Mouse (Mus musculus): ENCODE results near the gene Gm3646. TPM values are rescaled to one million over a fixed set of nuclear protein-coding genes. Genes with fewer than 3 reads are reported as not detected.

Gene Gm3646
- polyA plus RNA-seq, 1 experiment from 2014 or later = not detected

DNA sequence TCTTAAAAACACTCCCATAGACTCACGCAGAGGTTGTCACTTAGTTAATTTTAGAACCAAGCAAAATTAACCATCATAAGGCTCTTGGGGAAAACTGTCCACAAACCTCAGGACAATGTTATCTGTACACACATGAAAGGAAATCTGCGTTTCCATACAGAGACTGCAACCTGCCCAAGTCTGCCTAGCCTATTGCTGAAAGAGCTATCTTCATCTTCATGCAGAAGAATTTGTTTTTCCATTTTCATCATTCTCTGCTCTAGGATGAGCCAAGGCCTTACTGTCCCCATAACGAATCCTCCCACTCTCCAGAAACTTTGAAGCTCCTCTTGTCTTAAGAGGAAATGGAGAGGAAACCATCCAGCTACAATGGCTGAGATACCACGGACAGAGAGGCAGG lies 19.8 kb upstream of the Gm3646 start:
- Histone ChIP-seq H3K4me3 (replicated peaks) (no peak overlapping the region), H3K27me3 (replicated peaks) (no peaks in the 10 kb centered on the region), H3K4me1 (no peaks in the 10 kb centered on the region), H3K4me2 (no peak overlapping the region), H3K9me3 (replicated peaks) (no peaks in the 10 kb centered on the region), H3K36me3 (no peaks in the 10 kb centered on the region), H3K9ac (replicated peaks) (no peak overlapping the region), H3K27ac (replicated peaks) (no peak overlapping the region)
- WGBS = 88% methylated on average over 4 of the region's 4 CpGs
- ATAC-seq (ENCODE audit: low FRiP score) = no peak

- Histone ChIP-seq H3K9me3 (replicated peaks) (no peaks in the 10 kb centered on the region), H3K4me1 (no peaks in the 10 kb centered on the region), H3K4me3 (replicated peaks) (no peak overlapping the region), H3K9ac (replicated peaks) (no peak overlapping the region), H3K27me3 (replicated peaks) (no peaks in the 10 kb centered on the region), H3K4me2 (no peak overlapping the region), H3K36me3 (no peaks in the 10 kb centered on the region), H3K27ac (replicated peaks) (no peak overlapping the region)
- no peak for ATAC-seq (ENCODE audit: low FRiP score)
- WGBS = 32% methylated on average over 4 of the region's 4 CpGs
Measured at GRCm38 (mm10) chr1:39824240-39824639, 19.1 kb upstream of the Gm3646 start.

DNA sequence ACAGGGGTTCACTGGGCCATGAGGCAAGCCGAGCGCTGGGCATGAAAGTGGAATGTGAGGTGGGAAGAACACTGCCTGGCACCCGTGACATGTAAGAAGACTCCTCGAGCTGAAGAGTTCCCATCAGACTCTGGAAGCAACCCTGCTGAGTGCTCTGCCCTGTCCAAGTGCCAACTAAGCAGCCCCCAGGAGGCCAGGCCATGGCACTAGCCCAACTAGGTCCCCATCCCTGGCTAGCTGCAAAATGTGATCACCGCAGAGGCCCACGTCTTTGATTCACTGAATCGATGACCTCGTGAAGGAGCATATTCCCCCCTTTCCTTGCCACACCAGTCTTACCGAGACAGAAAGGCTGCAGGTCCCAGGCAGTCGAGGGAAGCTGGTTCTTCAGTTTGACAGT lies 14.5 kb upstream of the Gm3646 start:
- H3K4me2 ChIP-seq = no peak overlapping the region
- WGBS = 76% methylated on average over 10 of the region's 10 CpGs
- H3K27ac ChIP-seq (replicated peaks) = no peak overlapping the region
- no peak overlapping the region for H3K9ac ChIP-seq (replicated peaks)
- no peaks in the 10 kb centered on the region for H3K27me3 ChIP-seq (replicated peaks)
- H3K4me1 ChIP-seq = no peaks in the 10 kb centered on the region
- H3K4me3 ChIP-seq (replicated peaks) = no peak overlapping the region
- no peaks in the 10 kb centered on the region for H3K36me3 ChIP-seq
- no peak for ATAC-seq (ENCODE audit: low FRiP score)
- H3K9me3 ChIP-seq (replicated peaks) = no peaks in the 10 kb centered on the region

DNA sequence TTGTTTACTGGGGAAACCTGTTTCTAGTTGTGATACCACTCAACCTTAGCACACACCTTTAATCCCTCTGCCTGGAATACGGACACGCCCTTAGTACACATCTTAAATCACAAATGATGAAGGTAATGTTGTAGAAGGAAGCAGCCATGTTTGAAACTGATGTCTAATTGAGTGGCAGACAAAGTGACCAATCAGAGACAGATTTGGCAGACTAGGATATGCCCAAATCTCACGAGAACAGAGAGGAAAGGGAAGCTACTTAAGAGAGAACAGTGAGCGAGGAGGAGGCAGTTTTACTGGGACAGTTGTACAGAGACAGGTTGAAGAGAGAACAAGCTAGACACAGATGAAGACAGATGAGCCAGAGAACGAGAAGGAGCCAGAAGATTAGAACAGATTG lies 10.6 kb upstream of the Gm3646 start:
- H3K4me2 ChIP-seq = no peak overlapping the region
- no peak overlapping the region for H3K4me3 ChIP-seq (replicated peaks)
- H3K27ac ChIP-seq (replicated peaks) = no peak overlapping the region
- ATAC-seq (ENCODE audit: low FRiP score) = no peak
- no peaks in the 10 kb centered on the region for H3K36me3 ChIP-seq
- 90% methylated on average over 5 of the region's 5 CpGs for WGBS
- H3K9ac ChIP-seq (replicated peaks) = no peak overlapping the region
- H3K4me1 ChIP-seq = no peaks in the 10 kb centered on the region
- no peaks in the 10 kb centered on the region for H3K27me3 ChIP-seq (replicated peaks)
- H3K9me3 ChIP-seq (replicated peaks) = no peaks in the 10 kb centered on the region

GRCm38 (mm10) chr1:39813067-39813466 lies 7.9 kb upstream of the Gm3646 start:
- WGBS = 85% methylated on average over 4 of the region's 4 CpGs
- Histone ChIP-seq H3K9ac (replicated peaks) (no peak overlapping the region), H3K4me2 (no peak overlapping the region), H3K4me1 (no peaks in the 10 kb centered on the region), H3K27me3 (replicated peaks) (no peaks in the 10 kb centered on the region), H3K36me3 (no peaks in the 10 kb centered on the region), H3K4me3 (replicated peaks) (no peak overlapping the region), H3K9me3 (replicated peaks) (no peaks in the 10 kb centered on the region), H3K27ac (replicated peaks) (no peak overlapping the region)
- ATAC-seq (ENCODE audit: low FRiP score) = no peak

DNA sequence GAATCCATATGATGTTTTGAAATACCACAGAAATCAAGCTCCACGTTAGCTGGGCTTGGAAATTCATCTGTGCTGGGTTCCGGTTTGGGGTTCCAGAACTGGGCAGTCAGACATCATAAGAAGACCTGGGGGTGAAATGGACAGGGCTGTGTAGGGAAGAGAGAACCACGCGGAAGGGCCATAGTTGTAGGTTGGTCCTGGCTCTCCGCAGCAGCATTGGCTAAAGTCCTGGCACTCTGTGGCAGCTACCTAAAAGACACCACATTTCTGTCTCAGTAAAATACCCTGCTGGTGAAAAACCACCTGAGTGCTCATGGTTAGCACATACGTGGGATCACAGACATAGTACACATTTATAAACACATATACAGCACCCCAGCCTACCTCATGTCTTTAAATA lies 343 bp downstream of the Gm3646 start:
- H3K4me3 ChIP-seq (replicated peaks) = no peak overlapping the region
- 92% methylated on average over 6 of the region's 6 CpGs for WGBS
- peaks cover 7% of the 10 kb centered on the region for H3K4me1 ChIP-seq

GRCm38 (mm10) chr1:39802946-39803345 lies 2.2 kb downstream of the Gm3646 start:
- Histone ChIP-seq H3K36me3 (no peaks in the 10 kb centered on the region), H3K4me2 (no peak overlapping the region), H3K9me3 (replicated peaks) (no peaks in the 10 kb centered on the region), H3K4me3 (replicated peaks) (no peak overlapping the region), H3K27ac (replicated peaks) (no peak overlapping the region), H3K4me1 (peaks cover 7% of the 10 kb centered on the region), H3K9ac (replicated peaks) (no peak overlapping the region), H3K27me3 (replicated peaks) (no peaks in the 10 kb centered on the region)
- ATAC-seq (ENCODE audit: low FRiP score) = no peak
- WGBS = 83% methylated on average over 7 of the region's 7 CpGs

More for the DNA sequence above, 343 bp downstream of the Gm3646 start:
- Histone ChIP-seq H3K9ac (replicated peaks) (no peak overlapping the region), H3K27ac (replicated peaks) (no peak overlapping the region), H3K36me3 (no peaks in the 10 kb centered on the region), H3K27me3 (replicated peaks) (no peaks in the 10 kb centered on the region), H3K4me2 (no peak overlapping the region), H3K9me3 (replicated peaks) (no peaks in the 10 kb centered on the region)
- ATAC-seq (ENCODE audit: low FRiP score) = no peak

DNA sequence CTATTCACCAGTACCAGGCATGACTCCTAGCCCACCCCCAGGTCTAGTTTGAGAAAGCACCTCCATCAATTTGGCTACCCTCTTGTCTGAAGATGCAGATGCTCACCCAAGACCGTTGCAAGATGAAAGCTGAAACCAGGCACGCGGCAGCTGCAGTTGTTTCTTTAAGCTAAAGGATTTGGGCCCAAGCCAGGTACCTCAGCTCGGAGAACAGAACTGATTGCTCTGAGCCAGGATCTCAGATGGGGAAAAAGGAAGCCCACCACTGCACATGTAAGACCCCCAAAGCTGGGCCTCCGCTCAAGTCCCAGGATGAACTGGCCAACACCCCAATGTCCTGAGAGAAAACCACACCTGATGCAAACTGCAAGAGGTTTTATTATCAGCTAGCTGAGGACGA lies 7.6 kb downstream of the Gm3646 start:
- H3K9ac ChIP-seq (replicated peaks) = no peak overlapping the region
- no peaks in the 10 kb centered on the region for H3K36me3 ChIP-seq
- no peak overlapping the region for H3K27ac ChIP-seq (replicated peaks)
- H3K9me3 ChIP-seq (replicated peaks) = no peaks in the 10 kb centered on the region
- no peaks in the 10 kb centered on the region for H3K27me3 ChIP-seq (replicated peaks)
- no peak overlapping the region for H3K4me3 ChIP-seq (replicated peaks)
- 85% methylated on average over 6 of the region's 6 CpGs for WGBS
- no peak overlapping the region for H3K4me2 ChIP-seq
- H3K4me1 ChIP-seq = no peaks in the 10 kb centered on the region
- no peak for ATAC-seq (ENCODE audit: low FRiP score)

DNA sequence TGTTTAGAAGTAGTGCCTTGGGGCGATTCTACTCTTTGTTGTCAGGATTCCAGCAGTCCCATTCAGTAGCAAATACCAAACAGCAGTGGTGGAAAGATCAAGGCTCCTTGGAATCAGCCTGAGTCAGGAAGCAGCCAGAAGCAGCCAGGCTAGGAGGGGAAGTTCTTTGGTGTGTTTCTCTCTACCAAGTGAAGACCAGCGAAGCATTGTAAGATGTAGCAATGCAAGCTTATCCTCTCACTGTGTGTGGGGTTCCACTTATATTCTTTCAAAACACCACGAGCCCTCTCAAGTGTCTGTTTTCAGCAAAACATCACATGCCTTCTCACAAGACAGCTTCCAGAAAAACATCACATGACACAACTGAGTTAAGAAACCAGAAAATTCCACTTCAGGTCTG lies 8.4 kb downstream of the Gm3646 start:
- no peak overlapping the region for H3K9ac ChIP-seq (replicated peaks)
- H3K9me3 ChIP-seq (replicated peaks) = no peaks in the 10 kb centered on the region
- no peak for ATAC-seq (ENCODE audit: low FRiP score)
- no peak overlapping the region for H3K27ac ChIP-seq (replicated peaks)
- H3K4me2 ChIP-seq = no peak overlapping the region
- H3K36me3 ChIP-seq = no peaks in the 10 kb centered on the region
- H3K4me1 ChIP-seq = no peaks in the 10 kb centered on the region
- WGBS = 90% methylated on average over 3 of the region's 3 CpGs
- no peak overlapping the region for H3K4me3 ChIP-seq (replicated peaks)
- H3K27me3 ChIP-seq (replicated peaks) = no peaks in the 10 kb centered on the region

- WGBS = 87% methylated on average over 5 of the region's 5 CpGs
Measured at GRCm38 (mm10) chr1:39784632-39785031, 20.5 kb downstream of the Gm3646 start.

DNA sequence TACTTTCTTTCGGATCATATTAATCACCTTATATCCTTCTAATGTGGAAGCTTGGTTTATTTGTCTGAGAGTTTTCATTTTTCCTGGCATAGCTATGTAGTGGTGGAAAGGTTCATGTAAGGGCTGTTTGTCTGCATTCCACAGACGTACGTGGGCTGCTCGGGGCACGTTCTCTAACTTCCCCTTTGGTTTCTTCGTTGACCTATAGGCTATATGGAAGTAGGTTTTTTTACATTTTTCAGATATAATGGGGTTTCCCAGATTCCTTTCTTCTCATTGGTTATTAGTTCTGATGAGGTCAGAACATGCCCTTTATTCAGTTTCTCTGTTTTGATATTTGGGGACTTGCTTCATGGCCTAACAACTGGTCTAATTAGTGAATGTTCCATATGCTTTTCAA lies 23.3 kb downstream of the Gm3646 start:
- Histone ChIP-seq H3K4me2 (no peak overlapping the region), H3K9me3 (replicated peaks) (no peaks in the 10 kb centered on the region), H3K9ac (replicated peaks) (no peak overlapping the region), H3K4me3 (replicated peaks) (no peak overlapping the region), H3K27me3 (replicated peaks) (no peaks in the 10 kb centered on the region), H3K36me3 (no peaks in the 10 kb centered on the region), H3K27ac (replicated peaks) (no peak overlapping the region), H3K4me1 (no peaks in the 10 kb centered on the region)
- 88% methylated on average over 6 of the region's 6 CpGs for WGBS
- no peak for ATAC-seq (ENCODE audit: low FRiP score)

More at GRCm38 (mm10) chr1:39784632-39785031, 20.5 kb downstream of the Gm3646 start:
- Histone ChIP-seq H3K27me3 (replicated peaks) (no peaks in the 10 kb centered on the region), H3K36me3 (no peaks in the 10 kb centered on the region), H3K4me3 (replicated peaks) (no peak overlapping the region), H3K4me2 (no peak overlapping the region), H3K9me3 (replicated peaks) (no peaks in the 10 kb centered on the region), H3K4me1 (no peaks in the 10 kb centered on the region), H3K27ac (replicated peaks) (no peak overlapping the region), H3K9ac (replicated peaks) (no peak overlapping the region)
- no peak for ATAC-seq (ENCODE audit: low FRiP score)

DNA sequence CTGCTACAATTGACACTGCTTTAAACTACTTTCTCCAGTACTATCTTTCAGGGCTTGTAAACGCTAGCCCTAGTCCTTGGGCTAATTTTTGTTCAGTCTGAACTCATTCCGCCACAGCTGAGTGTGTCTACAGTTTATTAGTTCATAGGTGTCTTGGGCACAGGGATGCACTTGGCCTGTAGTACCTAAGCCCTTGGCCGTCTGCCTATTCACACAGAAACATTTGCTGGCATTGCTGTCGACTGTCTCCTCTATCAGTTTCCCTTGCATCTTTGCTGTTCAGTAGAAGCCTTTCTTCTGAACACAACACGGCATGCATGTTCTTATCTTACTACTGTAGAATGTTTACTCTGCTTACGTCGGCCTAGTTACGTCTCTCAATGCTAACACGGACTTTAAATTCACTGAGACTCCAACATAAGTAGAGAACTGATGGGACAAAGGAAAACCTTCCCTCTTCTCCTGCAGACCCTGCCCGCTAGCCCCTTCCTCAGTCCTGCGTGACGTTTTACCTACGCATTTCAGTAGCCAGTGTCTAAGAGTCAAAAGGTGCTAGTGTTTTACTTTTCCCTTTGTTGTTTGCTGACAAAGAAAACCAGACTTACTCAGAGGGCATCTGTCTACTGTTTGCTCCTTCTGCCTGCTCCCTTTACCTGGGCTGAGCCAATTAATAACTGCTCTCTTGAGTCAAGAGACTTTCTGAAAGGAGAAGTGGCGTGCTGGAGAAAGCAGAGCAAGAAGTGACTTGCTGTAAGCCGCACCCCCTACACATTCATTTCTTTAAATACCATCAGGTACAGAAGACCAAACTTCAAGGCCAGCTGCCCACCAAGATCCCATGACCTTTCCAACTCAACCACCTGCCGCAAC lies 25.8 kb downstream of the Gm3646 start:
- 91% methylated on average over 16 of the region's 16 CpGs for WGBS
- H3K9me3 ChIP-seq (replicated peaks) = no peaks in the 10 kb centered on the region
- no peak for ATAC-seq (ENCODE audit: low FRiP score)

More for the DNA sequence above, 25.8 kb downstream of the Gm3646 start:
- Histone ChIP-seq H3K4me3 (replicated peaks) (no peak overlapping the region), H3K9ac (replicated peaks) (no peak overlapping the region), H3K4me2 (no peak overlapping the region), H3K4me1 (no peaks in the 10 kb centered on the region), H3K27me3 (replicated peaks) (no peaks in the 10 kb centered on the region), H3K27ac (replicated peaks) (no peak overlapping the region), H3K36me3 (no peaks in the 10 kb centered on the region)
